Mouse (Mus musculus) stomach, embryonic 15.5 days (tissue): ENCODE data around the gene Wscd1. TPM values are rescaled to one million over a fixed set of nuclear protein-coding genes. Genes with fewer than 3 reads are reported as not detected.
A peak's percentile ranks its signal among the peaks of the same experiment; 100 is the strongest.
"Not testable (repeated sequence)": the region's sequence is repeated elsewhere in the genome, so short reads cannot be mapped to it uniquely, and the experiment has no call there.

Experiments used
- ATAC-seq: fragments of 200-750 bp; cut with Nextera tagmentation; 2 replicates; pipeline ENCODE4 v1.8.0; 2017; ENCODE audit warnings: low read depth, moderate number of reproducible peaks, moderate TSS enrichment; ENCODE audit not compliant: insufficient read depth, low FRiP score
- H3K27ac ChIP-seq: fragments of 300-500 bp; sonication (generic); 2 replicates; pipeline ENCODE4 v1.5.1; 2015; ENCODE audit warnings: mild to moderate bottlenecking, inconsistent platforms
- H3K27me3 ChIP-seq: fragments of 300-500 bp; sonication (generic); replicated peaks from 2 replicates; pipeline ENCODE4 v1.6.1; 2015; ENCODE audit warnings: inconsistent platforms
- H3K36me3 ChIP-seq: fragments of 300-500 bp; sonication (generic); 2 replicates; pipeline ENCODE4 v1.6.1; 2015; ENCODE audit warnings: inconsistent platforms
- H3K4me1 ChIP-seq: fragments of 300-500 bp; sonication (generic); 2 replicates; pipeline ENCODE4 v1.6.1; 2015; ENCODE audit warnings: inconsistent platforms
- H3K4me2 ChIP-seq: fragments of 300-500 bp; sonication (generic); 2 replicates; pipeline ENCODE4 v1.6.1; 2015; ENCODE audit warnings: mild to moderate bottlenecking, inconsistent platforms
- H3K4me3 ChIP-seq: fragments of 300-500 bp; sonication (generic); replicated peaks from 2 replicates; pipeline ENCODE4 v1.5.1; 2015; ENCODE audit warnings: inconsistent platforms
- H3K9ac ChIP-seq: fragments of 300-500 bp; sonication (generic); 2 replicates; pipeline ENCODE4 v1.6.1; 2015; ENCODE audit warnings: inconsistent platforms
- H3K9me3 ChIP-seq: fragments of 300-500 bp; sonication (generic); 2 replicates; pipeline ENCODE4 v1.6.1; 2016; ENCODE audit warnings: inconsistent platforms
- WGBS: fragments of 180-500 bp; shearing (Covaris S2); methylation state at CpG from one replicate; pipeline ENCODE4 v1.1.7; 2015; 5-methylcytosine and 5-hydroxymethylcytosine counted together
- polyA plus RNA-seq: library from polyadenylated mRNA; unstranded; fragments of >200 nt; fragmentation: Nextera tagmentation; extraction: Ambion mirVana; gene quantifications from 2 replicates; pipeline ENCODE4 v1.2.1, GENCODE M21; 2015

Wscd1 gene
- polyA plus RNA-seq, 1 experiment from 2014 or later: 2.8 TPM

- Histone ChIP-seq H3K36me3 (no peaks in the 10 kb centered on the region), H3K4me1 (no peaks in the 10 kb centered on the region), H3K9ac (no peak overlapping the region), H3K4me3 (no peak overlapping the region), H3K27me3 (no peaks in the 10 kb centered on the region), H3K9me3 (no peaks in the 10 kb centered on the region), H3K4me2 (no peak overlapping the region), H3K27ac (no peak overlapping the region)
- WGBS: 58% methylated on average over 2 of the region's 2 CpGs
- ATAC-seq: no peak
Measured at GRCm38 (mm10) chr11:71811828-71812227, 62.1 kb downstream of the Wscd1 start.

GRCm38 (mm10) chr11:71812921-71813320, 63.2 kb downstream of the Wscd1 start:
- H3K36me3 ChIP-seq: no peaks in the 10 kb centered on the region
- ATAC-seq: no peak
- no peak overlapping the region for H3K9ac ChIP-seq
- no peak overlapping the region for H3K4me3 ChIP-seq
- H3K27me3 ChIP-seq: no peaks in the 10 kb centered on the region
- no peak overlapping the region for H3K4me2 ChIP-seq
- H3K9me3 ChIP-seq: no peaks in the 10 kb centered on the region
- no peaks in the 10 kb centered on the region for H3K4me1 ChIP-seq
- 83% methylated on average over 7 of the region's 7 CpGs for WGBS
- no peak overlapping the region for H3K27ac ChIP-seq

GRCm38 (mm10) chr11:71814511-71814910, 64.8 kb downstream of the Wscd1 start:
- no peak for ATAC-seq
- 61% methylated on average over 7 of the region's 7 CpGs for WGBS
- Histone ChIP-seq H3K9ac (no peak overlapping the region), H3K36me3 (no peaks in the 10 kb centered on the region), H3K27ac (no peak overlapping the region), H3K4me1 (no peaks in the 10 kb centered on the region), H3K4me3 (no peak overlapping the region), H3K27me3 (no peaks in the 10 kb centered on the region), H3K9me3 (no peaks in the 10 kb centered on the region), H3K4me2 (no peak overlapping the region)

GRCm38 (mm10) chr11:71815326-71815725, 65.6 kb downstream of the Wscd1 start:
- Histone ChIP-seq H3K27me3 (no peaks in the 10 kb centered on the region), H3K4me2 (no peak overlapping the region), H3K4me3 (no peak overlapping the region), H3K4me1 (no peaks in the 10 kb centered on the region), H3K9me3 (no peaks in the 10 kb centered on the region), H3K9ac (no peak overlapping the region), H3K27ac (no peak overlapping the region), H3K36me3 (no peaks in the 10 kb centered on the region)
- ATAC-seq: no peak
- 83% methylated on average over 6 of the region's 6 CpGs for WGBS

GRCm38 (mm10) chr11:71816918-71817317, 67.2 kb downstream of the Wscd1 start:
- 74% methylated on average over 3 of the region's 3 CpGs for WGBS
- no peak overlapping the region for H3K4me3 ChIP-seq
- H3K27me3 ChIP-seq: no peaks in the 10 kb centered on the region
- no peak overlapping the region for H3K27ac ChIP-seq
- no peak for ATAC-seq
- no peaks in the 10 kb centered on the region for H3K9me3 ChIP-seq
- H3K9ac ChIP-seq: no peak overlapping the region
- H3K36me3 ChIP-seq: no peaks in the 10 kb centered on the region
- H3K4me1 ChIP-seq: no peaks in the 10 kb centered on the region
- H3K4me2 ChIP-seq: no peak overlapping the region

- Histone ChIP-seq H3K36me3 (no peaks in the 10 kb centered on the region), H3K9ac (no peak overlapping the region), H3K27me3 (no peaks in the 10 kb centered on the region), H3K4me2 (no peak overlapping the region), H3K9me3 (no peaks in the 10 kb centered on the region), H3K4me3 (no peak overlapping the region), H3K27ac (no peak overlapping the region), H3K4me1 (no peaks in the 10 kb centered on the region)
- WGBS: 41% methylated on average over 4 of the region's 4 CpGs
- ATAC-seq: no peak
Measured at GRCm38 (mm10) chr11:71817341-71817740, 67.6 kb downstream of the Wscd1 start.

- ATAC-seq: no peak
- 51% methylated on average over 5 of the region's 5 CpGs for WGBS
Measured at GRCm38 (mm10) chr11:71818111-71818510, 68.4 kb downstream of the Wscd1 start.

GRCm38 (mm10) chr11:71819901-71820300, 70.2 kb downstream of the Wscd1 start:
- Histone ChIP-seq H3K4me2 (no peak overlapping the region), H3K4me1 (no peaks in the 10 kb centered on the region), H3K4me3 (no peak overlapping the region), H3K9me3 (no peaks in the 10 kb centered on the region), H3K9ac (no peak overlapping the region), H3K27me3 (no peaks in the 10 kb centered on the region), H3K27ac (no peak overlapping the region), H3K36me3 (no peaks in the 10 kb centered on the region)
- WGBS: 69% methylated on average over 9 of the region's 9 CpGs
- ATAC-seq: no peak

More at GRCm38 (mm10) chr11:71818111-71818510, 68.4 kb downstream of the Wscd1 start:
- Histone ChIP-seq H3K9me3 (no peaks in the 10 kb centered on the region), H3K9ac (no peak overlapping the region), H3K27me3 (no peaks in the 10 kb centered on the region), H3K36me3 (no peaks in the 10 kb centered on the region), H3K4me1 (no peaks in the 10 kb centered on the region), H3K27ac (no peak overlapping the region), H3K4me3 (no peak overlapping the region), H3K4me2 (no peak overlapping the region)

- H3K9me3 ChIP-seq: no peaks in the 10 kb centered on the region
- peak; percentile 58; the same call in 1 of the 2 replicates for ATAC-seq
- peak overlapping the region; percentile 35 for H3K4me2 ChIP-seq
- no peak overlapping the region for H3K9ac ChIP-seq
- H3K4me1 ChIP-seq: no peaks in the 10 kb centered on the region
- 0 out of 2 replicates have a peak overlapping the region, but pooled peaks have one; percentile 7 for H3K4me3 ChIP-seq
- H3K27ac ChIP-seq: no peak overlapping the region
- no peaks in the 10 kb centered on the region for H3K27me3 ChIP-seq
- 32% methylated on average over 10 of the region's 10 CpGs for WGBS
- no peaks in the 10 kb centered on the region for H3K36me3 ChIP-seq
Measured at GRCm38 (mm10) chr11:71820847-71821246, 71.1 kb downstream of the Wscd1 start.

- not testable (repeated sequence) for H3K4me2 ChIP-seq, H3K4me3 ChIP-seq, H3K9ac ChIP-seq, ATAC-seq, H3K27me3 ChIP-seq, H3K4me1 ChIP-seq, H3K9me3 ChIP-seq, H3K27ac ChIP-seq, H3K36me3 ChIP-seq
- WGBS: 69% methylated on average over 6 of the region's 6 CpGs
Measured at GRCm38 (mm10) chr11:71821526-71821925, 71.8 kb downstream of the Wscd1 start.

GRCm38 (mm10) chr11:71822031-71822430, 72.3 kb downstream of the Wscd1 start:
- no peak overlapping the region for H3K27ac ChIP-seq
- 82% methylated on average over 5 of the region's 5 CpGs for WGBS
- H3K9me3 ChIP-seq: no peaks in the 10 kb centered on the region
- H3K4me3 ChIP-seq: no peak overlapping the region
- H3K4me2 ChIP-seq: no peak overlapping the region
- H3K36me3 ChIP-seq: no peaks in the 10 kb centered on the region
- no peaks in the 10 kb centered on the region for H3K27me3 ChIP-seq
- H3K9ac ChIP-seq: no peak overlapping the region
- H3K4me1 ChIP-seq: no peaks in the 10 kb centered on the region
- no peak for ATAC-seq

- ATAC-seq: no peak
- no peak overlapping the region for H3K4me3 ChIP-seq
- 65% methylated on average over 4 of the region's 4 CpGs for WGBS
- no peaks in the 10 kb centered on the region for H3K9me3 ChIP-seq
- no peak overlapping the region for H3K4me2 ChIP-seq
- no peak overlapping the region for H3K27ac ChIP-seq
- no peaks in the 10 kb centered on the region for H3K27me3 ChIP-seq
- no peaks in the 10 kb centered on the region for H3K4me1 ChIP-seq
- H3K9ac ChIP-seq: no peak overlapping the region
- no peaks in the 10 kb centered on the region for H3K36me3 ChIP-seq
Measured at GRCm38 (mm10) chr11:71824971-71825370, 75.3 kb downstream of the Wscd1 start.
